Mouse (Mus musculus) common myeloid progenitor, adult 5-6 weeks (primary cell): ENCODE results near the gene Focad. TPM values are rescaled to one million over a fixed set of nuclear protein-coding genes. Genes with fewer than 3 reads are reported as not detected.

ENCODE experiments used
- ATAC-seq: replicated peaks from 2 replicates; pipeline ENCODE4 v1.8.0; 2016; ENCODE audit warnings: low read depth, mild to moderate bottlenecking, moderate TSS enrichment, inconsistent platforms; ENCODE audit not compliant: poor library complexity, severe bottlenecking
- total RNA-seq: library from RNA; stranded (forward); fragments of 200-1000, 187-1606 nt; gene quantifications from 2 replicates; pipeline ENCODE4 v1.2.3, GENCODE M21; 2017

Gene Focad
- total RNA-seq, 1 experiment from 2014 or later = 23.6 TPM

DNA sequence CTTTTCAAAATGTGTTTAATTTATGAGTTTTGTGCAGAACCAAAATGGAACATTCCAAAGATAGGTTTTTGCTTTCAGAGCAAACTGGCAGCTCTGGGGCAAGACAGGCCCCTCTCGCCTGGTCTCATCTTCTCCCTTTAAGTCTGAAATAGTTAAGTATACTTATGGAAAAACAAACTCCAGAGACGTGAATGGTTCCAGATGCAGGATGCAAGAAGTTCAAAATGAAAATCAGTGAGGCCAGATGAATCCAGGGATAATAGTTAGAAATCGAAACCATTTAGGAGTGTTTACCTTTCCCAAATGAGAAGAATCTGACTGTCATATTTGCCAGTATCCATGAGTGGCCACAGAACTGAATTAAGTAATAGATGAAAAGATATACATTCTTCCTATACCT, 342.7 kb downstream of the Focad start:
- ATAC-seq = no peak

DNA sequence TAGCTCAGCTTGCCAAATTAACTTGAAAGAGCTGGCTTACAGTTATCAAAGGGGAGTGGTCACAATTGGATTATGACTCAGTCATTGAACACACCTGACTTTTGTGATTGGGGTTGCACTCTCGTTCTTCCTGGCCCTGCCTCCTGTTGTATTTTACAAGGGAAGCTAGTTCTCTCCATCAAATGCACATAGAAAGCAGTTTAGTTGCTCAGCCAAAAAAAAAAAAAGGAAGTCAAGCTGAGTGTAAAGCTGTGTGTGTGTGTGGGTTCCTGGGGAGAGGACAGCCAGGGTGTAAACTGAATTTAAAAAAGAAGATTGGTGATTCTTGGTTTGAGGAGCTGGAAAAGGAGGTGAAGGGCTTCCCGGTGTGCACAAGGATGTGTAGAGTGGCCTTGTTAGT, 343.5 kb downstream of the Focad start:
- no peak for ATAC-seq

DNA sequence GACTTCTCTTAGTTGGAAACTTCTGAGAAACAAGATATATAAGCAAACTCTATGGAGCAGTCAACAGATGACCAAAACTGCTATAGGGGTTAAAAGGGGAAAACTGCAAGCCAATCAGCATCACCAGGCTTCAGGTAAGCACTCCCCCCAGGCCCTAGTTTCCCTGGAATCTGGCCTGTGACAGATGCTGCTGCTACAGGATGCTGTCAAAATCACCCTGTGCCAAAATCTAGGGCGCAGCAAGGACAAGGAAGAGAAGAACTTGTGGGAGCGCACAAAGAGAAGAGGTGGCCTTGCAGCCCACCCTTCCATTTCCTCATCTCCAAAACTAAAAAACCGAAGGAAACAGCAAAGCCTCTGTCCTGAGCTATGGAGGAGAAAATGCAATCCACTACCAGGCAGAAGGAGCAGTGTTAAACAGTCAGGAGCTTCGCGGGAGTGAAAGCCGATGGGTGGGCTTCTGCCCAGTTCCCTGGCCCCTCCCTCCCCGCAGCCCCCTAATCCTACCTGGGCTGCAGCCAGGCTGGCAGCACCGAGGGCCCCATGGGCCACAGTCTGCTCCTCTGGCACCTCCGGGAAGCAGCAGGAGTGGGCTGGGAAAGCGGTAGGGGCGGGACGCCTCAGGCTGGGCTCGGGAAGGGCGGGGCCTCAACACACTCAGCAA, 344.0 kb downstream of the Focad start, which contains the start of gene Hacd4:
TSS of gene Hacd4 (minus strand) at position 603 of the 664 bp plus-strand sequence.
- peak; percentile 50 for ATAC-seq

DNA sequence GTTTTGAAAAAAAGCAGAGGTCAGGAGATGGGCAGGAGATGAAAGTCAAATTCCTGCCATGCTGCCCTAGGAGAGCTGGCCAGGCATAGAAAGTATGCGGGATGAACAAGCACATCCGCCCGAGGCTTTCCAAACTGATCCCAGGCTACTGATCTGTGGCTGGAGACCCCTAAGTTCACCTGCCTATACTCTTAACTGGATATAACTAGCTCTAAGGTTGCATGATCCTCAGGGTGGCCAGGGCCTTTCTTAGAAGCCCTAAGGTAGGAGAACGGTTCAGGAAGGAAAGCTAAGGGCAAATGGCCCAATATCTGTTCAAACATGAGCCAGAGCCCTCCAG, 344.5 kb downstream of the Focad start:
- ATAC-seq = no peak

DNA sequence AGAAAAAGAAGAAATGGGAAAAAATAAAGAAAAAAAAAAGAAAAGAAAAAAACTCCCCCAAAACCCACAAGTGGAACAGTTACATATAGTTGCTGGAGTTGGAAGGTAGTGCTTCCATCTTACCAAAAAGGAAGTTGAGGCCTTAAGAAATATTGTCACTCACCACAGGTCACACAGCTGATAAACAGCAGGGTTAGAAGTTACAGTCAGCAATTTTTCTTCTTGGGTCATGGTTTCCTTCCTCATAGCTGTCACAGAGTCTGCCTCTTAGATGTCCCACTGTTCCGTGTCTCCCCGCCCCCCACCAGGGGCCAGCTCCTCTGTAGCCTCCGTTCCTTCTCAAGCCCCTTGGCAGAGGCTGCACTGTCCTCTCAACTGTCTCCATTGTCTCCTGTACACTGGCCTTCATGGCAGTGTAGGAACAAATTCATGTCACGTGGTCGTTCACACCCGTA, 345.3 kb downstream of the Focad start:
- peak; percentile 94 for ATAC-seq

DNA sequence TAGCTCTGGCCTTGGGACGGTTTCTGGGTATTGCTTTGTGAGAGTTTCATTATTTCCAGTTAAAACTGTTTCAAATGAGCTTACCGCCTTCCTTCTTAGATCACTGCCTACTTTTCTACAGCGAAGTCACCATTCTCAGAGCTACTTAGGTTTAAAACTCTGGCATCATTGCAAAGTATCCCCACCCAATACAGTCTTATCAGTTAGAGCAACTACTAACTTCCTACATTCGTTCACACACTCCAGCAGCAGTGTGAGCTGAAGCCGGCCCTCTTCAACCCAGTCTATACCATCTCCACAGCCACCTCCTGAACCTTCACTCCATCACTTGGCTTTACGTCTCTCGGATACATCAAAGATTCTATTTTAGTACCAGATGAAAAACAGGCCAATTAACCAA, 346.4 kb downstream of the Focad start:
- no peak for ATAC-seq

DNA sequence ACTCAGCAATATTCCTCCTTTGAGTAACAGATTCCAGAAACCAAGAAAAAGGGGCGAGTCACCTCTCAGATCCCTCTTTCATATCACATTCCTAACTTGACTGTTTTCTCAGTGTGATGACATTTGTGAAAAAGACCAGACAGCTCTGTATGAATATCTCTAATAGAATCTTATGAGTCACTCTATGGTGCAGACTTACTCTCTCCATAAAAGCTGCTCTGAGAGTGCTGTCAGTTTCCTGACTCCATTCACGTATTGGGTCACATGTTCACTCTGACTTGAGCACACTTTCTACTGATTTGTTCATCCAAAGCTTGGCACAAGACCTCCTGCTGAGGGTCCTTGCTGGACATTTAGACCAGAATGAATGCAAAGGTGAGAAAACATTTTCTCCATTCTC, 354.5 kb downstream of the Focad start:
- no peak for ATAC-seq

DNA sequence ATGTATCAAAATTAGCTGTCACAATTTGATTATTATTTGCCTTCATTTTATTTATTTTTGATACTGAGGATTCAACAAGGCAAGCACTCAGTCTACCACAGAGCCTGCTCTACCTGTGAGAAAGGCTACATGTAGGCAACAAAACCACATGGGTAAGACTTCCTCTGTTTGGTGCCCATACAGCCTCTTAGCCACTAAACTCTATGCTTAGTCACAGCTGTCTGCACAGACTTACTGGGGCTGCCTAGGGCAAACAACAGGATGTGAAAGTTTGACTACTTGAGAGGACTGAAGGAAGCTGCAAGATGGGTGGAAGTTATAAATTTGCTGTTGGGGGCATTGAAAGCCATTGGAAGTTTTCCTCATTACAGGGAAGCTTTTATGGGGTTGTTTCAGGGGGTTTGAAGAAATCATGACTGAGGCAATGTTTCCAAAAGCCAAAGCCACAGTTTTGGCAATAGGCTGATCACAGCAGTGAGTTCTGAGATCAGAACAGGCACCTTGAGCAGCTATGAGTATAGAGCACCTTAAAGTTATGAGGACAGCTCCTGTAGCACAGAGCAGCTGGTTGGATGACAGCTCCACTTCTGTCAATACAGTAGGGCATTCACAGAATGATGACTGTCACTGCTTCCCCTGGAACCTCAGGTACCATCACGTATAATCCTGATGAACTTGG, 355.8 kb downstream of the Focad start:
- ATAC-seq = peak; percentile 100

DNA sequence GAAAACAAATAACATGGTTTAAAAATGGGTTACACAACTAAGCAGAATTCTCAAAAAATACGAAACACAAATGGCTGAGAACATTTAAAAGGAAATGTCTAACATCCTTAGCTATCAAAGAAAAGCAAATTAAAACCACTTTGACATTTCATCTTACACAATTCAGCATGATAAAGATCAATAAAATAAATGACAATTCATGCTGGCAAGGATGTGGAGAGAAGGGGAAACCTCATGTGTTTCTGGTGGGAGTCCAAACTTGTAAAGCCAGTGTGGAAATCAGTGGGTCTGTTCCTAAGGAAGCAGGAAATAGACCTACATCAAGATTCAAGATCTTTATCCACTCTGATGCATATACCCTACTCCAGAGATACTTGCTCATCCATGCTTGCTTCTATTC, 363.7 kb downstream of the Focad start:
- ATAC-seq = no peak

DNA sequence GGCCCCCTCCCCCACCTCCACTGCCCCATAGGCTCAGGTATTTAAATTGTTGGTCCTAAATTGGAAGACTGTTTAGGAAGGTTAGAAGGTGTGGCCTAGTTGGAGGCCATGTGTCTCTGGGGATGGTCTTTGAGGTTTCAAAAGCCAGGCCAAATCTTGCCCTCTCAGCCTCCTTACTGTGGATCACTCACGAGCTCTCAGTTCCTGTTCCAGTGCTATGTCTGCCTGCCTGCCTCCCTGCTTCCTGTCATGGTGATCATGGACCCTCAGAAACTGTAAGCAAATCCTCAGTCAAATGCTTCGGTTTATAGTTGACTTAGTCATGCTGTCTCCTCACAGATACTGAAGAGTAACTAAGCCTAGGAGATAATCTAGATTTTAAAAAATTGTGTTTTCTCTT, 364.2 kb downstream of the Focad start:
- ATAC-seq = peak; percentile 81

Other genes starting within 250 kb of the Focad start
- gene Mllt3, start 61.3 kb upstream of the Focad start, total RNA-seq = 30.6 and 31.7 TPM in 2 replicates